Mouse (Mus musculus): ENCODE measurements around the gene Sfxn3. TPM values are rescaled to one million over a fixed set of nuclear protein-coding genes. Genes with fewer than 3 reads are reported as not detected.

Sfxn3 gene
- polyA plus RNA-seq, 1 experiment from 2014 or later: 75.8 TPM

DNA sequence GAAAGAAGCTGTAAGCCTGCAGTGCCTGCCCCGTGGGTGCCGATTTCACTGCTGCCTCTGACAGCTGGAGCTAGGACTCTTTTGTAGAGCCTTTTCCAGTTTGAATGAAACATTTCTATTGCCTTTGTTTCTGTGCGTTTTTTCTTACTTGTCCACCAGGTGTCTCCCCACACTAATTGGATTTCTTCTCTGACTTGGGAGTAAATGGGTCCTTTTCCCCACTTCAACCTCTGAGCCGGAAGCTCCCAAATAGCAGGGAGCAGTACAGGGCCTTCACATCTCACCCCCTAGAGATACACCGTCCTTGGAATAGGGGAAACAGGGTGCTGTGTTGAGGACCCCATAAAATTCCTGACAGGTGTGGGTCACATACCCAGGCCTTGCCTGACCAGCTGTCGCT is 34.7 kb upstream of the Sfxn3 start:
- ATAC-seq (ENCODE audit: low FRiP score): no peak
- H3K27me3 ChIP-seq (replicated peaks): 0 out of 2 replicates have a peak, but pooled peaks cover 3% of the 10 kb centered on the region
- H3K4me3 ChIP-seq (replicated peaks): no peak overlapping the region
- peak overlapping the region; percentile 72 for H3K27ac ChIP-seq (replicated peaks)
- 30% methylated on average over 6 of the region's 6 CpGs for WGBS
- peaks cover 23% of the 10 kb centered on the region for H3K36me3 ChIP-seq
- H3K9me3 ChIP-seq (replicated peaks): no peaks in the 10 kb centered on the region
- H3K4me2 ChIP-seq: no peak overlapping the region
- H3K9ac ChIP-seq (replicated peaks): 0 out of 2 replicates have a peak overlapping the region, but pooled peaks have one; percentile 23
- H3K4me1 ChIP-seq: peaks cover 49% of the 10 kb centered on the region

DNA sequence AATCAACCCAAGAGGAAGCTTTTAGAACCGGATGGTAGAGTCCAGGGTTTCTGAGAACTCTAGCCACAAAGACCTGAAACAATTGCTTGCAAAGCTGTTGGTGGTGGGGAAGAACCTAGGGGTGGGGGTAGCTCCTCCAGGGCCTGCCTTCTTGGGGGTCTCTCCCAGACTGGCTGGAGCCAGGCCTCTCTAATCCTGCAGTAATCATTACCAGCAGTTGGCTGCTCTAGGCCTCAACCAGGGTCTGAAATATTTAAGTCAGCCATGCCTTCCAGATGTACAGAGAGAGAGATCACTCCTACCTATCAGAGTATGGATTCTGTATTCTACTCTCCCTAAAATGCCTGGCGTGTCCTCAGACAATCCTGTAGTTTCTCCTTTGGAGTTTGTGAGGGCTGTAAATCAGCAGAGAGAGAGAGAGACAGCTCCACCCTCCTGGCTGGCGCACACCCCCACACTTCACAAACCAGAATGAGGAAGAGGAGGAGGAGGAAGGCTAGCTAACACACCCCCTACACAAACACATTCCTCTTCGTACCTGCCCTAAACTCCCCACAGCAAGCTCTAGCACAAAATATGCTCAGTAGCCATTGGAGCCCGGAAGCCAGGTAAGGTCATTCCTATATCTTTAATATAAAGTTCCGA is 33.6 kb upstream of the Sfxn3 start:
- Histone ChIP-seq H3K36me3 (peaks cover 23% of the 10 kb centered on the region), H3K27ac (replicated peaks) (no peak overlapping the region), H3K9me3 (replicated peaks) (no peaks in the 10 kb centered on the region), H3K4me1 (peaks cover 43% of the 10 kb centered on the region), H3K27me3 (replicated peaks) (0 out of 2 replicates have a peak, but pooled peaks cover 3% of the 10 kb centered on the region), H3K9ac (replicated peaks) (no peak overlapping the region), H3K4me3 (replicated peaks) (no peak overlapping the region), H3K4me2 (0 out of 2 replicates have a peak overlapping the region, but pooled peaks have one; percentile 82)
- no peak for ATAC-seq (ENCODE audit: low FRiP score)
- WGBS: 59% methylated on average over 6 of the region's 6 CpGs

DNA sequence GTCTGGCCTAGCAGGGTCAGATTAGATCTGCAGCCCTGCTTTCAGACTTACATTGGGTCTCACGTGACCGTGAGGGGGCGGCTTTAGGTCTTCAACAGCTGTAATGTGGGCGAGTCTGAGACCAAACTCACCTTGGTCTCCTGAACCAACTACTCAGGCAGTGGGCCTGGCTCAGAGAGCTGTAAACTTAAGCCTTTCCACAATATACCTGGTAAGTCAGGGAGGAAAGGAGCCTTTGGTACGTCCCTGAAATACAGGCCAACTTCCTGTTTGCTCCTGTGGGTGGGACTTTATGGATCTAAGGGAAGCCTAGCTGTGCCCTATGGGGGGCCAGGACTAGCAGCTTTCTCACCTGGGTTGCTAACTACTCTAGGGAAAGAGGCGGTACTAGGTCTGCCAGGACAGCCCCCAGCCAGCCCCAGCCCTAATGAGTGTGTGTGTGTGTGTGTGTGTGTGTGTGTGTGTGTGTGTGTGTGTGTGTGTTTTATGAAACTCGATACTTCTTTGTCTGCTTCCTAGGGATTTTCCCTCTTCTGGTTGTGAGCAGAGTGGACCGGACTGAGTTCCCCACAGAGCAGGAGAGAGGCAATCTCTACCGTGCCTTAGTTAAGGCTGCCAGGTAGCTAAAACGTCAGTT is 32.9 kb upstream of the Sfxn3 start, which contains the start of gene Lzts2:
TSS of gene Lzts2 (plus strand) at position 80 of the 637 bp plus-strand sequence.
- Histone ChIP-seq H3K9me3 (replicated peaks) (no peaks in the 10 kb centered on the region), H3K9ac (replicated peaks) (peak within 1 kb of the TSS; percentile 33), H3K36me3 (peaks cover 23% of the 10 kb centered on the region), H3K27ac (replicated peaks) (peak within 1 kb of the TSS; percentile 94), H3K4me3 (replicated peaks) (peak within 1 kb of the TSS; percentile 57), H3K4me2 (peak within 1 kb of the TSS; percentile 82), H3K27me3 (replicated peaks) (0 out of 2 replicates have a peak, but pooled peaks cover 3% of the 10 kb centered on the region), H3K4me1 (peaks cover 48% of the 10 kb centered on the region)
- 13% methylated on average over 10 of the region's 10 CpGs for WGBS
- no peak for ATAC-seq (ENCODE audit: low FRiP score)

DNA sequence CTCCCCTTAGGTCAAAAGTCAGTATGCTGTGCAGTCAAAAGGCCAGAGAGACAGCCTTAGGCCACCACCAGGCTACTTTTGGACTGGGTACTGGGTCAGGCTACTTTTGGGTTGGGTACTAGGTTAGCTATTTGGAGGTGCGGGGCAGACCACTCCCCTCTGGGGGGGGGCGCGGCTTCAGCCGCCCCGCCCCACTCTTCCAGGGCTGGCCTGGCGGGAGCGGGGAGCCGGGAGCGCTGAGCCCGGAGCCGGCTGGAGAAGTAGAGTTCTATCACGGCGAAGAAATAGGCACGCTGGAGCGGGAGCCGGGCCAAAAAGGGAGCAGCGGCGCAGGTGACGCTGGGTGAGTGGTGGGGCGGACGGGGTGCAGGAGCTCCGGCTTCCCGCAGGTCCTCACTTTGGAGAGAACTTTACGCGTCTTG is 32.3 kb upstream of the Sfxn3 start:
- peak overlapping the region; percentile 33 for H3K9ac ChIP-seq (replicated peaks)
- 0 out of 2 replicates have a peak, but pooled peaks cover 3% of the 10 kb centered on the region for H3K27me3 ChIP-seq (replicated peaks)
- peak overlapping the region; percentile 82 for H3K4me2 ChIP-seq
- H3K36me3 ChIP-seq: peaks cover 22% of the 10 kb centered on the region
- no peaks in the 10 kb centered on the region for H3K9me3 ChIP-seq (replicated peaks)
- peaks cover 54% of the 10 kb centered on the region for H3K4me1 ChIP-seq
- H3K4me3 ChIP-seq (replicated peaks): peak overlapping the region; percentile 57
- peak overlapping the region; percentile 94 for H3K27ac ChIP-seq (replicated peaks)
- no peak for ATAC-seq (ENCODE audit: low FRiP score)
- 0% methylated on average over 24 of the region's 25 CpGs for WGBS

DNA sequence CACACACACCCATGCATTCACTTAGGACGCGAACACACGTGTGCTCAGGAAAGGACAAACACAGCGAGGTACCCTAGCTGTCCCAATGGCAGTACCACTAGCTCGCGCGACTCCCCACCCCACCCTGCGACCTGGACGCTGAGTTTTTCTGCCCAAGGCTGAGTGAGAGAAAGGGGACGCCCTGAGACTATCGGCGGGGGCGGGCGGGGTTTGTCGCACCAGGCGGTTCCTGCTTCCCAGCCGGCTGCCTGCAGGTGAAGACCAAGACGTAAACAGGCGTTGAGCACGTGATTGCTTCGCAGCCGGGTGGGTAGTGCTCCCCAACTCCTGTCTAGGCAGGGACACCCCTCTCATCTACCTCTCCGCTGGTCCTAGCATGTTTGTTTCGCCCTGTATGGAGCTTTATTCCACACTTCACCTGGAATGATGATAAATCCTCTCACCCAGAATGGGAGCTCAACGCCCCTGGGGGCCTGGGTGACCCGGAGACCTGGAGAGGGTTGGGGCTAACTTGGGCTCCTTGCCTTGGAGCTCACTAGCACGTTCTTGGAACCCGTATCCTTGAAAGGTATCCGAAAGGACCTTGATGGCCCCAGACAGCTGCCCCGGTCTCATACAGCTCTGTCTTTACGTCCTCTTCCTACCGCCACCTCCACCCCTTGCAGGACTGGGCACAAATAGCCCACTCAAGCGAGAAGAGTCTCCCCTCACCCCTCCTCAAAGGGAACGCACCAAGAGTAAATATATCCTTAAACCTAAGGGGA is 31.6 kb upstream of the Sfxn3 start:
- Histone ChIP-seq H3K27me3 (replicated peaks) (0 out of 2 replicates have a peak, but pooled peaks cover 3% of the 10 kb centered on the region), H3K36me3 (peaks cover 15% of the 10 kb centered on the region), H3K4me2 (peak overlapping the region; percentile 82), H3K27ac (replicated peaks) (peak overlapping the region; percentile 94), H3K4me1 (peaks cover 61% of the 10 kb centered on the region), H3K4me3 (replicated peaks) (peak overlapping the region; percentile 57), H3K9me3 (replicated peaks) (no peaks in the 10 kb centered on the region), H3K9ac (replicated peaks) (peak overlapping the region; percentile 33)
- under 1% methylated on average over 33 of the region's 34 CpGs for WGBS
- 0 out of 2 replicates have a peak, but pooled peaks have one; percentile 6 for ATAC-seq (ENCODE audit: low FRiP score)

DNA sequence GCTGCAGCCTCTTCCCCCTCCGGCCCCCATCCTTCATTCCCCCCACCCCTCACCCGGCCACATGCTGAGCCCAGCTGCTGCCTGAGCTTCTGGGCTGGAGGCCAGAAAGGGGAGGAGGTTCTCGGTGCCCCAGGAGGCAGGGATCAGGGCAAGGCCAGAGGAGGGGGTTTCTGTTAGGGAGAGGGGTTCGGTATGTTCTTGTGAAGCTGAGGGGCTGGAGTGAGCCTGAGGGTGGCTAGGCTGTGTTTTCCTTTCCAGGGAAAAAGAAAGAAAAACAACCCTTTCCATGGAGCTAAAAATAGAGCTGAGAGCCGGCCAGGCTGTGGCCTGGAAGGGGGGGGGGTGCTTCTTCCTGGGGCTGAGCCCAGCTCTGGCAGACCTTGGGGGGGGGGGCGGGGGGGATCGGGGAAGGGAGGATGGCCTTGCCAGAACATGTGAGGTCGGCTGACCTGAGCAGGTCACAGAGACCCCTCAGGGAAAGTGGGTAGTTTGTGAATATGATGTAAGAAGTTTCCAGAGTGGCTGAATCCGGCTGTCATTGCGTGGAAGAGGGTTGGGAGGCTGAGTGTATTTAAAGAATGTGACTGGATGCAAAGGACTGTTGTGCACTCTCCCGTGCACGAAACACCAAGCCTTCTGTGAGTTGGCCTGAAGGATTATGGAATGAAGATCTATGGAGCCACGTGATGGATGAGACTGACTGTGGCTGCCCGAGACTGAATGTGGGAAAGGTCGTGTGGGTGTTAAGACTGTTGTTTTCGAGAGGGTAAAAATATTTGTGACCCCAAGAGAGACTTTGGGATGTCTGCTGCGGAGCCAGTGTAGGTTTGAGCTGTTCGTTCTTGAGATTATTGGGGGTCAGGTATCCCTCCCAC is 30.7 kb upstream of the Sfxn3 start:
- peaks cover 69% of the 10 kb centered on the region for H3K4me1 ChIP-seq
- WGBS: under 1% methylated on average over 17 of the region's 18 CpGs
- H3K4me2 ChIP-seq: peak overlapping the region; percentile 82
- 0 out of 2 replicates have a peak, but pooled peaks cover 3% of the 10 kb centered on the region for H3K27me3 ChIP-seq (replicated peaks)
- peaks cover 7% of the 10 kb centered on the region for H3K36me3 ChIP-seq
- H3K27ac ChIP-seq (replicated peaks): peak overlapping the region; percentile 94
- no peaks in the 10 kb centered on the region for H3K9me3 ChIP-seq (replicated peaks)
- peak overlapping the region; percentile 57 for H3K4me3 ChIP-seq (replicated peaks)
- ATAC-seq (ENCODE audit: low FRiP score): peak; percentile 13
- peak overlapping the region; percentile 69; the same call in 1 of the 2 replicates for H3K9ac ChIP-seq (replicated peaks)

DNA sequence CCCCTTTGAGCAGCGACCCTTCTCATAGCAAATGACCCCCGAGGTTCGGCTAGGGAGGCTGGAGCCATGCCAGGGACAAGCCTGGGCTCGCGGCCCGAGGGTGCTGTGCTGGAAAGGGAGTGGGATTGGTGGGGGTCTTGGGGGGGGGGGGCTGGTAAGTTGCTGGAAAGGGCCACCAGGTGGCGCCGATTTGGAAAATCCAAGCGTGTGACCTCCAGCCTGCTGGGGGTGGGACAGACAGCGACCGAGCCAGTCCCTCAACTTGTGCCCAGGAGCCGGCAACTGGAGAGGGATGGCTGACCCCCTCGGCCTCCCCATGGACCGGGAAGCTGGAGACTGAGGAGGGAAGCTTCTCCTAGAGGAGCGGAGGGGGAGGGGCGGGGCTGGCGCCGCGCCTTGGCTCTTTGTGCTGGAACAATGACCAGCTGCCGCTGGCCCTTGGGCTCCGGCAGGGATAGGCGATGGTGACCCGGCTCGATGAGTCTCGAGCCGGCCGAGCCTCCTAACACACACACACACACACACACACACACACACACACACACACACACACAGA is 30.0 kb upstream of the Sfxn3 start:
- WGBS: 0% methylated on average over 15 of the region's 27 CpGs
- Histone ChIP-seq H3K4me1 (peaks cover 71% of the 10 kb centered on the region), H3K4me3 (replicated peaks) (peak overlapping the region; percentile 57), H3K36me3 (peaks cover 3% of the 10 kb centered on the region; the same call in 1 of the 2 replicates), H3K4me2 (peak overlapping the region; percentile 82), H3K27ac (replicated peaks) (peak overlapping the region; percentile 94), H3K27me3 (replicated peaks) (0 out of 2 replicates have a peak, but pooled peaks cover 3% of the 10 kb centered on the region), H3K9me3 (replicated peaks) (no peaks in the 10 kb centered on the region), H3K9ac (replicated peaks) (peak overlapping the region; percentile 69)
- peak; percentile 61 for ATAC-seq (ENCODE audit: low FRiP score)

DNA sequence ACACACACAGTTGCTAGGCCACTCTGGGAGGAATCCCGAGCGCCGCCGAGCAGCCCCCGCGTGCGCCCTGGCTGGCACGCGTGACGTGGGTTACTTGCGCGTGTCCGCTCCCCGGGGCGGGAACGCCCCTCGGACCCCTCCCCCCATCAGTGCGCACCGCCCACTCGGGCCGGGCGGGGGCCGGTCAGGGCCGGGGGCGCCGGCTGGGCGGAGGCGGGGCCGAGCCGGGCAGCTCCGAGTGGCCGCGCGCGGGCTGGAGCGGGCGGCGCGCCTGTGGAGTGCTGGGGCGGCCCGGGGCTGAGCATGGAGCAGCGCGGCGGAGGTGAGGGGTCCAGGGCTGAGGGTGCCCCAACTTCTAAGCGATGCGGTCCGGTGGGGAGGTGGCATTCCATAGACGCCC is 29.4 kb upstream of the Sfxn3 start:
- peak overlapping the region; percentile 82 for H3K4me2 ChIP-seq
- 0 out of 2 replicates have a peak, but pooled peaks cover 3% of the 10 kb centered on the region for H3K27me3 ChIP-seq (replicated peaks)
- peak overlapping the region; percentile 57 for H3K4me3 ChIP-seq (replicated peaks)
- peak; percentile 77 for ATAC-seq (ENCODE audit: low FRiP score)
- peak overlapping the region; percentile 94 for H3K27ac ChIP-seq (replicated peaks)
- under 1% methylated on average over 46 of the region's 48 CpGs for WGBS
- H3K9ac ChIP-seq (replicated peaks): peak overlapping the region; percentile 69
- peaks cover 65% of the 10 kb centered on the region for H3K4me1 ChIP-seq
- H3K9me3 ChIP-seq (replicated peaks): no peaks in the 10 kb centered on the region
- peaks cover 2% of the 10 kb centered on the region; the same call in 1 of the 2 replicates for H3K36me3 ChIP-seq

DNA sequence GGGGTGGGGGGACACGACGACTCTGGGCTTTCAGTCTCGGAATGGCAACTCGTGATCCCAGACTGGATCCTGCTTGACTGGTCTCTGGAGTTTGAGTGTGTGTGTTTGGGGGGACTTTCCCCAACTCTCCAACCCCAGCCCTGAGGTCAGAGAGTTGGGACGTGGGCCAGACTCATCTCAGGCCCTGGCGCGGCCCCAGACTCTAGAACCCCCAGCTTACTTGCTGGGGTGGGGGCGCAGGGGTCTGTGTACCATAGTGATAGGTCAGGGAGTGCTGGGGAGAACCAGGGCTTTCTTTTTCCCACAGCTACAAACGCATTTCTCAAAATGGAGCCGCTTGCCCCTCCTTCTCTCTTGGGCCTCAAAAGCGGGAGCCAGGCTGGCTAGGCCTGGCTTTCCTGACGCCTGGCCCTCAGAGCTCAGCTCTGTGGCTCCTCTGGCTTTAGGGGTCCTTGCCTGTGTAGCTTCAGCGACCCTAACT is 28.9 kb upstream of the Sfxn3 start:
- no peak for ATAC-seq (ENCODE audit: low FRiP score)
- Histone ChIP-seq H3K27ac (replicated peaks) (peak overlapping the region; percentile 94), H3K9ac (replicated peaks) (peak overlapping the region; percentile 69), H3K36me3 (0 out of 2 replicates have a peak, but pooled peaks cover 2% of the 10 kb centered on the region), H3K4me3 (replicated peaks) (peak overlapping the region; percentile 57), H3K9me3 (replicated peaks) (no peaks in the 10 kb centered on the region), H3K4me2 (peak overlapping the region; percentile 82), H3K4me1 (peaks cover 64% of the 10 kb centered on the region), H3K27me3 (replicated peaks) (0 out of 2 replicates have a peak, but pooled peaks cover 3% of the 10 kb centered on the region)
- 0% methylated on average over 11 of the region's 13 CpGs for WGBS

DNA sequence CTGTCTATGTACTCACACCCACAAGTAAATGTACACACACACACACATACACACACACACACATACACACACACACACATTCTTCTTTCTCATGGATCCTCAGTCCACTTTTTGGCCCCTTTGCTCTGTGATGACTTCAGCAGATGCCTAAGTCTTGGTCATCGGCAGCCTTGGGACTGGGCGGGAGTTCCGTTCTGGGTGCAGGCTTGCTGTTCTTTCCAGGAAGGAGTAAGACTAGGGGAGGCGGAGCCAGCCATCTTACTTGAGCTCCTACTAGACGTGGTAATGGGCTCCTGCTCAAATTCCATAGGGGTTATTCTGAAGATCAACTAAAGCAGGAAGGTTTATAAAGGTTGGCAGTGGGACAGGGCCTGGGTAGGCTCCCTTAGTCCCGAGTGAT is 27.0 kb upstream of the Sfxn3 start:
- Histone ChIP-seq H3K27ac (replicated peaks) (no peak overlapping the region), H3K27me3 (replicated peaks) (no peaks in the 10 kb centered on the region), H3K9me3 (replicated peaks) (no peaks in the 10 kb centered on the region), H3K36me3 (peaks cover 16% of the 10 kb centered on the region), H3K4me2 (peak overlapping the region; percentile 13; the same call in 1 of the 2 replicates), H3K4me1 (peaks cover 57% of the 10 kb centered on the region), H3K4me3 (replicated peaks) (no peak overlapping the region), H3K9ac (replicated peaks) (no peak overlapping the region)
- WGBS: 64% methylated on average over 6 of the region's 6 CpGs
- no peak for ATAC-seq (ENCODE audit: low FRiP score)
